Mouse (Mus musculus): ENCODE measurements around the gene Zfp213.
"Not testable (repeated sequence)": the region's sequence is repeated elsewhere in the genome, so short reads cannot be mapped to it uniquely, and the experiment has no call there.

Gene Zfp213

DNA sequence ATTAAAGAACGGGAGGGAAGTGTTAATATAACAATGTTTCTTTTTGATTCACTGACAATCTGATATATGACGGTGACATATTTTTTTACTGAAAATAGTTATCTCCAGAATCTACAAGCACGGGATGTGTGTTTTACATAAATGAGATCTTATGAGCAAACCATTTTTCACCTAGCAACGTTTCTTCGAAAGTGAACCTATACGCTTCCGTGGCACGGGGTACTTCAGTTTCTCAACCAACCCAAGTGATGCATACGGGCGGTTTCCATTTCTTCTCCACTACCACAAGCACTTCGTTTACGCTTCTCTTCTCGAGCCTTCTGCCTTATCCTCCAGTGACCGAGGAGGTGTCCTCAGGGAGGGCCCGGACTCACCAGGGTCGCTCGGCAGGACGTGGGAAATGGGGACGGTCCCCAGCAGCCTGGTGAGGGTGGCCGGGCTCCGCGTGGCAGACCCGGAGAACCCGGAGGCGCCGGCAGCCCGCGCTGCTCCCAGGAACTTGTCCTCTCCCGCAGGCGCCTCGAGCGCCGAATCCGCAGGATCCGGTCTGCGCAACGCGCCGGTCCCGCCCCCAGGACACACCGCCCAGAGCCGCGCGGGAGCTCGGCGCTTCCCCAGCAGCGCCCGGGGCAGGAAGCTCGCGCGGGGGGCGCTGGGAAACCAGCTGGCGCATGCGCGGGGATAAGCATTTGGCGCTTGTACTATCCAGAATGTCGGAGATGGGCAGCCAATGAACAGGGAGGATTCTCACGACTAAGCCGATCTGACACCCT is at the start of gene Zfp213:
Gene Zfp213, minus strand, starts transcription at position 644 of the 773 bp plus-strand sequence.
- DNase-seq (ENCODE audit: extremely low spot score), result peak; percentile 93

DNA sequence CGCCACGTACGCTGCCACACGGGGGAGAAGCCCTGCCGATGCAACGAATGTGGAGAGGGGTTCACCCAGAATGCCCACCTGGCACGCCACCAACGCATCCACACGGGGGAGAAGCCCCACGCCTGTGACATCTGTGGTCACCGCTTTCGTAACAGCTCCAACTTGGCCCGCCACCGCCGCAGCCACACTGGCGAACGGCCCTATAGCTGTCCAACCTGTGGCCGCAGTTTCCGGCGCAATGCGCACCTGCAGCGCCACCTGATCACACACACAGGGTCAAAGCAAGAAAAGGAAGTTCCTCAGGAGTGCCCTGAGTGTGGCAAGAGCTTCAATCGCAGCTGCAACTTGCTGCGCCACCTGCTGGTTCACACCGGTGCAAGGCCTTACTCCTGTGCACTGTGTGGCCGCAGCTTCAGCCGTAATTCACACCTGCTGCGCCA is 46.3 kb upstream of the Zfp213 start:
- no peak for DNase-seq (ENCODE audit: extremely low spot score)

DNA sequence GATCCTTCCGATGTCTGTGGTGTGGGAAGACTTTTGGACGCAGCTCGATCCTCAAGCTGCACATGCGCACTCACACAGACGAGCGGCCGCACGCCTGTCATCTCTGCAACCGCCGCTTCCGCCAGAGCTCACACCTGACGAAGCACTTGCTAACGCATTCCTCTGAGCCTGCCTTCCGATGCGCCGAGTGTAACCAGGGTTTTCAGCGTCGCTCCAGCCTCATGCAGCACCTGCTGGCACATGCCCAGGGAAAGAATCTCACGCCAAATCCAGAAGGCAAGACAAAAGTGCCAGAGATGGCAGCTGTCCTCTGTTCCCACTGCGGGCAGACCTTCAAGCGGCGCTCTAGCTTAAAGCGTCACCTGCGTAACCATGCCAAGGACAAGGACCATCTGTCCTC is 45.6 kb upstream of the Zfp213 start:
- DNase-seq (ENCODE audit: extremely low spot score), result no peak

DNA sequence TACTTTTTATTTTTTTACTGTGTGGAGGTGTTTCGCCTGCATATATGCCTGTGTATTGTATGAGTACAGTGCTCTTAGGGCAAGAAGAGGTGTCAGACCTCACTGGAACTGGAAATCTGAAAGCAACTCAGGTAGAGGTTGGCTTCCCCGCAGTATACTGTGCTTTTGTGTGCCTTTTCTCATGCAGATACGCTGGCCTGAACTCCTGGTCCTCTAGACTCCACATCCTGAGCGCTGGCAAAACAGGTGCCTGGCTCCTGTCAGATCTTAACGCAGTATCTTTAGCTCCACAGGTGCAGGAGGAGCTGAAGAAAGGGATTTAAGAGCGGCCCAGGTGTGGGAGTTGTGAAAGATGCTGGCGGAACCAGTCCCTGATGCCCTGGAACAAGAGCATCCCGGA is 41.2 kb upstream of the Zfp213 start:
- DNase-seq (ENCODE audit: extremely low spot score), result no peak

DNA sequence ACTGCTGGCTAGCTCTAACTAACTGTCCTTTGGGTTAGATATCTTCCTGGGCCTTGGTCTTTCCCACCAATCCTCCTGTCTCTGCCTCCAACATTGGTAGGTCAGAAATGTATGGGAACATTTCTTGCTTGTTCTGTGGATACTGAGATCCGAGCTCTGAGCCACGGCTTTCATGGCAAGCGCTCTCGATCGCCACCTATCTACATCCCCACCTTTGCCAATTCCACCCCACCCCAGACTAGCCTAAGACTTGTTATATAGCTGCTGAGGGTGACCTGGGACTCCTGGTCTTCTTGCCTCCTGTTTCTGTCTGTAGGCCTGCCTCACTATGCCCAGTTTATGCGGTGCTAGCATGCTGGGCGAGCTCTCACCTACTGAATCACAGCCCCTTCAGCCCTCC is 40.4 kb upstream of the Zfp213 start:
- DNase-seq (ENCODE audit: extremely low spot score), result no peak

DNA sequence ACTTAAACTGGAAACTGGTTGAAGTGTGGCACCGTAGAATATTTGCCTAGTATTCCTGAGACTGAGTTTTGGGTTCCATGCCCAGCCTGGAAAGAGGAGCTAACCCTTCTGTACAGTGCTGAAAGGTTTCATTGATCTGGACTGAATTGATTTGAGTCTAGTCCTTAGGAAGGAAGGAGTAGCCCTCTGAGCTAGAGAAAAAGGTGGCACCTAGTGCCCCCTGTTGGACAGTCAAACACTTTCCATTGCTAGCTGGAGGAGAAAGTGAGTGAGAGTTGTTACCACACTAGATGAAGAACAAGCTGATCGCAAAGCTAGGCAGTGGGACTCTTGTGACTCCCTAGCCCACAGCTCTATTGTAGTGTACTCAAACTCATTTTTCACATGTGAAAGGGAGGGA is 39.5 kb upstream of the Zfp213 start:
- peak; percentile 42 for DNase-seq (ENCODE audit: extremely low spot score)

DNA sequence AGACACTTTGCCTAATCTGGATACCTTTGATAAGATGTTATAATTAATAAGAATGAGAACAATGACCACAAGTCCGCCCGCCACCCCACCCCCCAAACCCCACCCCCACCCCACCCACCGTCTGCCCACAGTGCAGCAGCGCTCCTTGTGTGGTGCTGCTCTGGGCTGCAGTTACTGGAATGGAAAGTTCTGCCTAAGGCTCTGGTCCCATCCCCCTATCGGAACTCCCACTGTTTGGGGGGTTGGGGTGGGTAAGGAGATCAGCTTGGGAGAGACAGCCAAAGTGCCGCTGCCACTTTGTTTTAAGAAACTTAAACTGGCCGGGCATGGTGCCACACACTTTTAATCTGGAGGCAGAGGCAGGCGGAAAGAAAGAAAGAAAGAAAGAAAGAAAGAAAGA is 39.0 kb upstream of the Zfp213 start:
- DNase-seq (ENCODE audit: extremely low spot score), result no peak

DNA sequence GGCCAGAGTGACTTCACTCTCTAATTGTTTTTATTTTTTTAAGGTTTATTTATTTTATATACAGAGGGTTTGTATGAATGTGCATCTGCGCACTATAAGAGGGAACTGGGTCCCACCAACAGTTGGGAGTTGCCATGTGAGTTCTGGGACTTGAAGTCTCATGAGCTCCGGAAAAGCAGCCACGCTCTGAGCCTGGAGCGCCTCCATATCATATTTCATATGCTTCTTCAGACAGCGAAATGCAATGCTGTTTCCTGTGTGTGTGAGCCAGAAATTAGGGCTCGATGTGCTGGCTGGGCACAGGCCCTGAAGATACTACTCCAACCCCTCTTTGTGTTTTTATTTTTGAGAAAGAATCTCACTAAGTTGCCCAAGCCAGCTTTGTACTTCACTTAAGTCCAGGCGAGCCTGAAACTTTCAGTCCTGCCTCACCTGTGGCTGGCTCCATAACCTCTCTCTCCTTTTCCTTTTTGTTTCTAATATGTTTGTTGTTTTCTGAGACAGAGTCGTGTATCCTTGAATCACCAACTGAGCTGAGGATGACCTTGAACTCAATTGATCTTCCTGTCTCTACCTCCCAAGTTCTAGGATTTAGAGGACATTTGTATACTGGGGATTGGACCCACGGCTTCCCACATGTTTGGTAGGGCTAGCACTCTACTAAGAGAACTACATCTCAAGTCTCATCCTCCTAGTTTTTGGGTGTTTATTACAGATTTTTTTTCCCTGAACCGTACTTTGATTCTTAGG is 38.0 kb upstream of the Zfp213 start:
- no peak for DNase-seq (ENCODE audit: extremely low spot score)

DNA sequence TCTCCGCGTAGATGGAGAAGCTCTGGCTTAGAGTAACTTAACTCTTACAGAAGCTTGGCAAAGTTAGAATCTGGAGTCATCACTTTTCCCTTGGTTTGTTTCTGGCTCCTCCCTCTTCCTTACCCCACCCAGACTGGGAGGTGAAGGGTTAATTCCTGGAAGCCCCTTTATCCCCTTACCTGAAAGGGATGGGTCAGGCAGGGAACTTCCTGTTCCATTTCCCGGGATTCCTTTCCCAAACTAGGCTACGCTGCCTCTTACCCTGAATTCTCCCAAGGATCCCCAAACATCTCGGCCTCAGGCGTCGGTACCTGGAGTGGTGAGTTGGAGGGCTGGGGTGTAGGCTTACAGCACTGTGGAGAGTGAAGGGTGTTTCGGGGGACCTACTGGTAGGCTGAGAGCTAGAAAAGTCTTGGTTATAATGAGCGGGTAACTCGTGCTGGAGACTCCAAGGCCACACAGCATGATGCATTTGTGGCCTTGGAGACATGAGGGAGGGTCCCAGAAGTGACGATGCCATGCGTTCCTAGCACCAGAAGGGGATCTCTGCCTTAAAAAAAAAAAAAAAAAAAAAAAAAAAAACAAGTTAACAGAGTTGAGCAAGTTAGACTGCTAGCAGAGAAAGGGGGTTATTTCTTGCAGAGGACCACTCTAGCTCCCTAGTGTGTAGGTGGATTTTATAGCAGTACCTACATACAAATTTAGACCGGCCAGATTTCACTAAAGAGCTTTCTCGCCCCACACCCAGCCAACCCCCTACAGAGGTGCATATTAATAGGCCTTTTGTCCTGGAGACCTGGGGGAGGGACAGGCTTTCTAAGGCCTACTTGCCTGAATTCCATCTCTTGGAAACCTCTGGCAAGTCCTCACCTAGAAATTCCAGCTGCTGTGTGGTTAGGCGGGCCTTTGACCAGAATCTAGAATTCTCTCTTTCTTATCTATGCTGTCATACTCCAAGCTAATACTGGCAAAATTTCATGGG is 36.9 kb upstream of the Zfp213 start, which contains the start of gene Zscan10:
Gene Zscan10, plus strand, starts transcription at position 216 of the 982 bp plus-strand sequence.
- no peak for DNase-seq (ENCODE audit: extremely low spot score)

DNA sequence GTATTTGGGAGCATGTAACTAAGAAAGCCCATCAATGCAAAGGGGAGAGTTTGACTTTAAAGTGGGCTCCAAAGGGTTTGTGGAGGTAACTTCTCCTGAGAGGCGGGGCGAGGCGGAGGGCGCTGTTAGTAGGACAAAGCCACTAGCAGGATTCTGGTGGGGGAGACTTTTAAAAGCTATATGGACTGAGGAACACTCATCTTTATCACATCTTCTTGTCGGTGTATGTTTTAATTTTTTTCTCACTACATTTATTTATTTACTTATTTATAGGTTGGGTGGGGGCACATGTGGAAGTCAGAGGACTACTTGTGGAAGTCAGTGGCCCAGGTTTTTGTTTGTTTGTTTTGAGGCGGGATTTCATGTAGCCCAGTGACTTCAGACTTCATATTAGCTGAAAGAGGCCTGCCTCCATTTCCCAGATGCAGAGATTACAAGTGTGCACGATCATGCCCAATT is 35.6 kb upstream of the Zfp213 start:
- DNase-seq (ENCODE audit: extremely low spot score), result no peak

DNA sequence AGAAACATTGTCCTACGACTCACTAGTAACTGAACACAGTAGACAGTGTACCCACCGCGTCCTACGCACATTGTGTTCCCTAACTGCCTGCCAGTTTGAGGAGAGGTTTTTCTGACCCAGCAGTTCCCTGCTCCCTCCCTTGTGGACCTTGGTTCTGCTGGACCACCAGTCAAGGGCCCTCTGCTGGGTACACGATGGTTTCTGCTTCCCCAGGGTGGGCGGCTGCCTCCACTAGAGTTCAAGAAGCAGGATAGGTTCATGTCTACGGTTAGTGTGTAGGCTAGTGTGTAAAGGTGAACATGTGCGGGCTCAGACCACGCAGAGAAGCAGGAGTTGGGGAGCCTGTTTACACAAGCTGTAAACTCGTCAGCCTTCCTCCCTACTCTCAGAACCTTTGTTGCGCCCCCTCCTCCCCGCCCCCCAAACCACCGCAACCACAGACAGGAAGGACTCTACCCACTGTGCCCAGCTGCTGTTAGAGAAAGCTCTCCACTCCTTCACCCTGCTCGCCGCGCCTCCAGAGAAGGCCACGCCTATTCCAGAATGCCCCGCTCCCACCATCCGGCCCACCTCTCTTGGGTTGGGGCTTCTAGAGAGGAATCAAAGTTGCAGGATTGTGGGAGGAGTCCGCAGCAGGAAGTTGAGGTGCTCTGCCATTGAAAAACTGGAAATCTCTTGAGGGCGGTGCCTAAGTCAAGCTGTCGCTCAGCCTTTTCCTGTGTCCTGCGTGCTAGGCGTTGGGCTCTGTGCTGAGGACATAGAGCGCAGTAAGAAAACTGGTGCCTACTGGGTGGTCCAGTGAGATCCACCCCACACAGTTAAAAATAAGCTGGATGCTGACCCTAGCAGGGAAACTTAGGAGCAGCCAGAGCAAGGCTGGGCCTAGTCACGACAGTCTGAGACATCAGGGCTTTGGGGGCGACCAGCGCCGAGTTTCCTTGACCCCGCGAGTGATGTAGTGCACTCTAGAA is 34.8 kb upstream of the Zfp213 start, which contains the start of gene Zfp13:
Gene Zfp13, minus strand, starts transcription at position 906 of the 971 bp plus-strand sequence.
- DNase-seq (ENCODE audit: extremely low spot score), result peak; percentile 91

DNA sequence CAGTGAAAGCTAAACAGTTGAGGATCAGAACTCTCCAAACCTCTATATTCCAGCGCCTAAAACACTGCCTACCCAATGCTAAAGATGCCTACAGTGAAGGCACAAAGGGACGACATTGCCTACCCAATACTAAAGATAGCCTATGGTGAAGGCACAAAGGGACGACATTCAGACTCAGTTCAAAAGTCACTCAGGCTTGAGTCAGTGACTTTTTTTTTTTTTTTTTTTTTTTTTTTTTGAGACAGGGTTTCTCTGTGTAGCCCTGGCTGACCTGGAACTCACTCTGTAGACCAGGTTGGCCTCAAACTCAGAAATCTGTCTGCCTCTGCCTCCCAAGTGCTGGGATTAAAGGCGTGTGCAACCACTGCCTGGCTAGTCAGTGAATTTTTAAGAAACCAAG is 31.1 kb upstream of the Zfp213 start:
- not testable (repeated sequence) for DNase-seq (ENCODE audit: extremely low spot score)

DNA sequence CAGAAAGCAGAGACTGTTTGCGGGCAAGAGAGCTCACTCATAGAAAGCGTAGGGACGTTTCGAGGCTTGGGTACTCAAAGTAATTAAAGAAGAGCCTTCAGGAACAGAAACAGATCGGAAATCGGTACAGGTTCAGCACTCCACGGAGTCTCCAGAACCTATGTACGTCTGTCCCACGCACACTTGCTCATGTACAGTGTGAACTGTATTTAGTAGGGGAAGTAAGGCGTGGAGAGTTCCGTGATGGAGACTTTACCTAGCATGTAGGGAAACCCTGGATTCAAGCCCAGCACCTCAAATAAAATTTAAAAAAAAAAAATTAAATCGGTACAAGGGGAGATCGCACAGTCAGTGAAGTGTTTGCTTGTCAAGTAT is 28.9 kb upstream of the Zfp213 start:
- no peak for DNase-seq (ENCODE audit: extremely low spot score)

DNA sequence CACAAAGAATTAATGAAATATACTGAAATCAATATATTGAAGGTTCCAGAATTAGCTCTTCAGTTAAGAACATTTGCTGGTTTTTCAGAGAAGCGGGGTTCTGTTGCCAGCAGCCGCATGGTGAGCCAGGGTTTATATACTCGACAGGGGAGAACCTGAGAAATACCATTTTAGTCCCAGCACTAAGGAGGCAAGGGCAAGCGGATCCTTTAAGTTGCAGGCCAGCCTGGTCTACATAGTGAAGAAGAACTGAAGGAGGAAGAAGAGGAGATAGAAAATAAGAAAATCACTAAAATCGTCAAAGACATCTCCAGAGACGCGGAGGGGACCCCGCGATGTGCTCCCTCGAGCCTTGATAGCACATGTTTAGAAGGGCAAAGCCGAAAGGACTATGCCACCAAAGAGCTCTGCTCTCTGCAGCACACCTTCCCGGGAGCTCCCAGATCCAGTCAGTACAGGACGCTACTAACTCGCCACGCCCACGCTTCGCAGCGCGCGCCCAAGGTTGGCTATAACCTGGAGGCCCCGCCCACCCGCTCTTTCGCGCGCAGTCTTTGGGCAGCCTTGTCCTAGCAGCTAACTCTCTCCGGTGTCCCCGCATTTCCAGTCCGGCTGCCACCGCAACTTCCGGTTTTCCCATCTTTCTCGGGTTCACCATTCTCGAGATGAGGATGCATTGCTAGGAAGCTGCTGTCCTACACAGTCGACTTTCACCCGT is 28.3 kb upstream of the Zfp213 start:
- peak; percentile 97 for DNase-seq (ENCODE audit: extremely low spot score)

DNA sequence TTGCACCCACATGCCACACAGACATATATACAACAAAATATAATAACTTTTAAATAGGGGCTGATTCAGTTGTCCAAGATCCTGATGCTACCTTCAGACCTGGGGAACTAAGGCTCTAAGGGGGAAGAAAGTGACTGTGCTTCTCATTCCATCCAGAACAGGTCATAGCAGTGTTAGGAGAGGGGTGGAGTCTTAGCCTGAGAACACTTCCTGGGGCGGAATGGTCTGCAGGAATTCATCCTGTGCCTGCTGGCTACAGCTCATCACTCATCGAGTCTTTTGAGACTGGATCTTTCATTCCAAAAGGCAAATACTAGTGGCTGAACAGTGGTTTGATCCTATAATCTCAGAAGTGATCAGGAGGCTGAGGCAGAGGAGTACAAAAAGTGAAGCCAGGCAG is 23.2 kb upstream of the Zfp213 start:
- DNase-seq (ENCODE audit: extremely low spot score), result no peak

DNA sequence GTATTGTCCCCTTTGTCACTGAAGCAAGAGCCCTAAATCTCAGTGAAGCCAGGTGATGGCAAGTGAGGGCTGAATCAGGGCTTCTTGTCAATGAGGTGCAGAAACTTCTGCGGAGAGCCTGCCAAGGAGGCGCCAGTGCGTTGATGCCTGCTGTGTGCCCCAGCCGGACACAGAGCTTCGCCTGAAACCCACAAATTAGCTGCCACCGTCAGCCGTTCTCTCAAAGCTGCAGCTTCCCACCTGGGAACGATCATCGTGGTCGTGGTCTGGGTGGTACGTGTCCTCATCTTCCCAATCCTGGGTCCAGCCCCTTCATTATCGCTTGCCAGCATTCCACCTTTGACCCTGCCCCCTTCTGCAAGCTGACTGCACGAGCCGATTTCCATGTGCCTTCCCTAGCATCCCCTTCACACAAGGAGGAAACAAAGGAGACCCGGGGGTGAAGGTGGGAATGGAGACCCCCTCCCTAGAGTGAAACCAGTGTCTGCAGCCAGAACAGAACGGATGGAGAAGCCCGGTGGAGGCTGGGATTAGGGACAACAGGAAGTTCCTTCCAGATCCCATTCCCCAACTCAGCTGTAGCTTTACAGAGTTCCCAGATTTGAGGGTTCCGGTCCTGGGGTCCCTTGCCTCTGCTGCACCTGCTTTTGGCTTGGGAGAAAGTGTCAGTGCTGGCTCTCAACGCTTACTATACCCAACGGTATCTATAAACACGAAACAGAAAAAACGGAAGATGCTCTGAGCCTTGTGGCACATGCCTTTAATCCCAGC is 21.9 kb upstream of the Zfp213 start:
- DNase-seq (ENCODE audit: extremely low spot score), result peak; percentile 80

DNA sequence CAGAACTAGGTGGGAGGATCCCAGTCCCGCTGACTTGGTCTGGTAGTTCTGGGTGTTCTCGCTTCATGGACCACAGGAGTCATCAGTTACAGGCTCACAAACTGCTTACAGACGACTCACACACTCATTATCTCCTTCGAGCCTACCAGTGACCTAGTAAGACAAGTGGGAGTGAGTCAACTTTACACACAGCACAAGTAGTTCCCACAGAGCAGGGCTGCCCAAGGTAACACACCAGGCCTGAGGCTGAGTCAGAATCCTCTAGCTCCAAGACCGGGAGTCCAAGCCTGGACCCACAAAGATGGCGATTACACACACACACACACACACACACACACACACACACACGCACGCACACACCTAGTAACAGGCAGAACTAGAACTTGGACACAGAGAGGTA is 20.7 kb upstream of the Zfp213 start:
- DNase-seq (ENCODE audit: extremely low spot score), result no peak

DNA sequence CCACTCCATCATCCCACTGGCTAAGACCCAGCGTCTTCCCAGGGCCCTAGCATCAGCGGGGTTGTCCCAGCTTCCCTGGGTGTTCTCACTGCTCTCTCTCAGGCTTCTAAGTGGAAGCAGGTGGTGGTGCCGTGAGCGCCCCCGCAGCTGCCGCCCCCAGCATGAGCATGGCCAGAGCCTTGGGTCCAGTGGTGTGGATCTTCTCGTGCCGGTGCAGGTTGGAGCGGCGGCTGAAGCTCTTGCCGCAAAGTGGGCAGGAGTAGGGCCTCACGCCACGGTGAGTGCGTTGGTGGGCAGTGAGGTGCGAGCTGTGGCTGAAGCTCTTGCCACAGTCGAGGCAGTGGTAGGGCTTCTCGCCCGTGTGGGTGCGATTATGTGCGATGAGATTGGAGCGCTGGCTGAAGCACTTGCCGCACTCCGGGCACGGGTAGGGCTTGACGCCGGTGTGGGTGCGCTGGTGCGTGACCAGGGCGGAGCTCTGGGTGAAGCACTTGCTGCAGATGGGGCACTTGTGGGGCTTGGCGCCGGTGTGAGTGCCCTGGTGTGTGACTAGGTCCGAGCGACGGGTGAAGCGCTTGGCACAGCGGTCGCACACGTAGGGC is 12.0 kb upstream of the Zfp213 start:
- no peak for DNase-seq (ENCODE audit: extremely low spot score)

DNA sequence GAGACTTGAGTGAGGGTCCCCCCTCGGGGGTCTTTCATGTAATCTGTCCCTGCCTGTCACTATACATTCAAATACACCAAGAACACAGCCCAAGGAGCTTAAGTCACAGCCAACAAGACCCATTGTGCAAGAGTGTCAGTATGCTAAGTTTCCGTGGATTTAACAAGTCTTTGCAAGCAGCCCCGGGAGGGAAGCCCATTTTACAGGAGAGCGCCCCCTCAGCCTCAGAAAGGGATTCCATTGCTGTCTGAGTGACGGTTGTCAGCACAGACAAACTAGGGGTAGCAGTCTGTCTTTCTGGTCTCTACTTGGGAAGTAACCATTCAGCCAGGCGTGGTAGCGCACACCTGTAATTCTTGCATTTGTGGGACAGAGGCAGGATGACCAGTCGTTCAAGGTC is 10.1 kb upstream of the Zfp213 start:
- DNase-seq (ENCODE audit: extremely low spot score), result no peak
